Mouse (Mus musculus) left cerebral cortex, adult 8-10 months (tissue): ENCODE data around the gene Dnah6. TPM values are rescaled to one million over a fixed set of nuclear protein-coding genes. Genes with fewer than 3 reads are reported as not detected.

Experiments used
- DNase-seq, 2 experiments: peaks; one replicate each; pipeline ENCODE4 v3.0.0; 2022; ENCODE audit warnings: low spot score in 2 of 2
- total RNA-seq, 4 experiments: library from RNA; stranded (reverse); gene quantifications; 2 replicates each; pipeline ENCODE4 v1.2.4; 2022

Dnah6 gene
- total RNA-seq, 4 experiments from 2014 or later = 0.68 to 1.3 (median 1.00) TPM

DNA sequence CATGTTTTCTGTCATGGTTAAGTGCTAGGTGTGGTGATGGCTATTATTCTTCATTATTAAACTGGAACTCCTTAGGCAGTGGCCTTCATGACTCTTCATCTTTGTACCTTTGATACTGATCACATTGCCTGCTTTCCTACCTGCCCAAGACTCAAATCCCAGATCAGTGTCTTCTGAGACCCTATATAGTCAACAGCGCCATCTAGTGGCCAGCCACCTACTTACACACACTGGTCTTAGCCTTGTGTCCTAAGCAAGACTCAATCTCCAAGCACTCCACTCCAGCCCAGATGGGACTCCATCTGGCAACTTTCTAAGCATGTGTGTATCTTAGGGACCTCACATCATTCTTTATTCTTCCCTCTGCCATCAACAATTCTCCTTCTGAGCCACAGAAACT, 67.8 kb downstream of the Dnah6 start:
- DNase-seq = peak; percentile 72 to 74

DNA sequence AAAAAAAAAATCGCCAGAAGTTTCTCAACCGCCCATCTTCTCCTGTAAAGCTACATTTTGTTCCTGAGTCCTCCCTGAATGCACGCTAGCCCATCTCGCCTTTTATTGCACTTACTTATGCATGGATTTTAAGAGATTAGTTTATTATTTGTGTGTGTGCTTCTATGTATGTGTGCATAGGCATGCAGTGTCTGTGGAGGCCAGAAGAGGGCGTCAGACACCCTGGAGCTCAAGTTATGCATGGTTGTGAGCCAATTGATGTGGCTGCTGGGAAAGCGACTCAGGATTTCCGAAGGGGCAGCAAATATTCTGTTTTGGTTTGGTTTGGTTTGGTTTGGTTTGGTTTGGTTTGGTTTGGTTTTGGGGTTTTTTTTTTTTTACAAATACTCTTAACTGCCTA, 78.0 kb downstream of the Dnah6 start:
- no peak for DNase-seq

DNA sequence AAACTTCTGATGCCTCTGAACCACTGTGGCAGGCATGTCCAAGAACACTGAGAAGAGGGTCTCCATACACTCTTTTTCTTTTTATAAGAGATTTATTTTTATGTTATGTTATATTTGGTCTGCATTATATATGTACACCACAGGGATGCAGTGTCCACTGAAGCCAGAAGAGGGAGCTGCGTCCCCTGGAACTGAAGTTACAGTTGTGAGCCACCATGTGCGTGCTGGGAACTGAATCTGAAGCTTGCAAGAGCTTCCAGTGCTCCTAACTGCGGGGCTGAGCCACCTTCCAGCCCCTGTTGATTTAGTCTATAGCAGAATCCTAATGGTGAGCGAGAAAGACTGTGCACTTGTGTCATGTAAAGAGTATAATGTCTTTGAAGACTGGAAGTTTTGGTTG, 78.7 kb downstream of the Dnah6 start:
- no peak for DNase-seq

DNA sequence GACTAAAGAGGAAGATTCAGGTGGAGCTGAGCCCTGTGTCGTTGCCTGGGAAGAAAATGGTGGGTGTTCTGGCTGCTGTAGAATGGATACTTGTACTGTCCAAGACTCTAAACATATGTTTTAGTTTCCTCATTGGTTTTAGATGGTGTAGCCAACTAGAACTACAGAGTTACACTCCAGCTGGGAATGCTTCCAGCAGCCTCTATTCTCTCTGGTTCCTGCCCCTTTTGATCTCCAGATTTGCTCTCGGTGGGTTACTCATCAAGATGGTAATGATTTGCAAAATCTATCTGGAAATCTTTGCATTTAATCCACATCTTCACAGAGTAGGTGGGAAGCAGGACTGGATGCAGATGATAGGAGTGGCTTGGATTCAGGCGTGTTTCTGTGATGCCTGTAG, 80.6 kb downstream of the Dnah6 start:
- DNase-seq = no peak

DNA sequence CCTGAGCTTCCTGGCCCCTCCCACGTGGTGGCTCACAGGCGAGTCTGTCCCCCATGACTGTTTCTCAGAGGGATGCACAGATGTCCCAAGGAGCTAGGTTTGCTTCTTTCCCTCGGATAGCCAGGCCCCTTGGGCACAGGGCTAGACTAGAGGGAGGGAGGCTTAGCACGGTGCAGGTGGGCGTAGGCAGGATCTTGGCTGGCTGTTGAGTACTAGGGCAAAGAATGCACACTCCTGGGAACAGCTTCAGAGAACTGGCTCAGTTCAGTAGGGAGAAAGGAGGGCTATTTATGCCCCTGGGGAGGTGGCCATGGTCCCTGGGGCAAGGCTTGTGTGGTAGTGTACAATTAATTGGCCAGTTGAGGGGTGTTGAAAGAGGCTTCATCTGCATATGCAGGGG, 88.7 kb downstream of the Dnah6 start:
- DNase-seq = no peak

DNA sequence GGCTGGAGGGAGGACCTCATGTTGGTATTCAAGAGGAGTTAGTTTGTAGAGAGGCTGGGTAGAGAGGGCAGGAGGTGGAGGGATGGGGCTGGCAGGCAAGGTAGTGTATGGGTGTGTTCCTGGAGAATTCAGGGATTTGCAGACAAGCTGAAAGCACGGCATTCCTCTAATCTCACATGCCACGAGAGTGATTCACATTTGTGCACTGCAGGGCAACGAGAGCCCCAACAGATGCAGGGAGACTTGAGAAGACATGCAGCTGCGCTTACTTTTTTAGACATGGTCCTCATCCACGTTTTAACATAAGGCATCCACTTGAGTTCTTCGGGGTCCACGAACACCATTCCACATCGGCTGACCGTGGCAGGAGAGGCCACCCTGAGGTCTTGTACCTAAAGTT, 93.9 kb downstream of the Dnah6 start:
- DNase-seq = no peak

DNA sequence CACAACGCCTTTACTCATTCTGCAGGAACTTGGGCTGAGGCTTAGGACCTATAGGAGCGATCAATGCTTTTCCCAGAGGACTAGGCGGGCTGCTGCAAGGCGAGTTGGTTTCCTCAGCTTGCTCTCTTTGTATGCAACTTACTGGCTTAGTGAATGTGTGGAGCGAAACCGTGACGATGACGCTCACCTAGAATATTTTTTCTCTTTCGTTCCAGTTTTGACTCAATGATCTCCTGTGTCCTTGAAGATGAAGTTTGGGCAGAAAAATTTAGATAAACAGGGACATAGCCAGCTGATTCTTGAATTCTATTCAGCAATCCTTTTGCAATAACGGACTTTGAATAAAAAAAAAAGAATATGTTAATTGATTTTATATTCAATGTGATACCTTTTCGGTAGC, 101.1 kb downstream of the Dnah6 start:
- DNase-seq = no peak

DNA sequence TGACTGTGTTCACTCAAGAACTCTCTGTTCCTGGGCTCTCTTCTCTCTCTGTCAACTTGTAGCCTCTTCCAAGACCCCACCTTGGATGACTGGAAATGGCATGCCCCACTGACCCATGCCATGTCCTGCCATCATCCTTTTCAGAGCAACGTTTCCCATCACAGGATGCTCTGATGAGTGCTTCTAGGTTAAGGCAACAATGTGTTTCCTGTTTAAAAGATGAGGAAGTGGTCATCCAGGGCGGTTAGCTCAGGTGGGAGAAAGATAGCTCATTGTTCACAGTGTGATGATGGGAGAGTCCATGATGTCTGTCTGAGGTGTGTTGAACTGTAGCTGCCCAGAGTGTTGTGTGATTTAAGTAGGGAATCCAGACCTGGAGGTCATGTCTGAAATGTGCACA, 107.6 kb downstream of the Dnah6 start:
- no peak for DNase-seq

DNA sequence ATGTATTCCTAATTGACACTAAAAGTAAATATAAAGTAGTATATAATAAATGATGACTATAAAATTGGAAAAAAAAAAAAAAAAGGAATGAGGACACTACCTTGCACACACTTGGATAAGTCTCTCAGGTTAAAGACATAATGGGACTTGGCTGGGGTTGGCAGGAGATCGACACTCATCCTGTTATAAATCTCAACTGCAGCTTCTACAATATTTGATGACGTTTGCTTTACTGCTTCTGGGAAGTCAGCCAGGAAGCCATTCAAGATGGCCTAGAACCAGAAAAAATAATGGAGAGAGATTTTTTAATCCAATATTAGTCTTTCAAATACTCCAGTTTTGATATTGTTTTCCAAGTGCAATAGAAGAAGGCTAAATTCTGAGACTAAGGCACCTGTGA, 108.1 kb downstream of the Dnah6 start:
- DNase-seq = no peak

DNA sequence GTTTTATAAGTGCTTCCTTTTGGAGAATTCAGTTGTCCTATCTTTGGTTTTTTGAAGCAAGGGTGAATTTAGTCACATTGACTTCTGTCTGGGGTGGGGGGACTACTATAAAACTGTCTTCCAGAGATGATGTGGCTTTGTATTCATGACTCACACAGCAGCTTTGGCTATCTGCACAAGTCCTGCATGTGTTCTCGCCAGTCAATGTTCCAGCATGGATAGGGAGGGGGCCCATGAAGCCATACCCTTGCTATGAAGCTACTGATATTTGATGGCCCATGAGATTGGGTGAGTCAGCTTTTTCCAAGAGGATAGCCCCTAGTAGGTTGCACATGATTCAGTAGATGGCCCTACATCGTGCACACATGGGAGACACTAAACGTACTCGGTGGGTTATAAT, 128.3 kb downstream of the Dnah6 start:
- no peak for DNase-seq

DNA sequence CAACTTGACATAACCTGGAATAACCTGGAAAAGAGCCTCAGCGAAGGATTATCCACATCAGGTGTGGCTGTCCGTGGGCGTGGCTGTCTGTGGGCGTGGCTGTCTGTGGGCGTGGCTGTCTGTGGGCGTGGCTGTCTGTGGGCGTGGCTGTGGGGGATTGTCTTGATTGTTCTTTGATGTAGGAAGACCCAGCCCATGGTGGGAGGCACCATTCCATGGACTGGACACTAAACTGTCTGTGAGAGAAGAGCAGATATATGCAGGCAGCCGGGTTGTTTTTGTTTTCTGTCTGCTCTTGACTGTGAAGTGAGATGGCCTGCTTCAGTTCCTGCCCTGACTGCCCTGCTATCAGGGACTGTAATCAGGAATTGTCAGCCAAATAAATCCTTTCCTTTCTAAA, 130.6 kb downstream of the Dnah6 start:
- no peak for DNase-seq

DNA sequence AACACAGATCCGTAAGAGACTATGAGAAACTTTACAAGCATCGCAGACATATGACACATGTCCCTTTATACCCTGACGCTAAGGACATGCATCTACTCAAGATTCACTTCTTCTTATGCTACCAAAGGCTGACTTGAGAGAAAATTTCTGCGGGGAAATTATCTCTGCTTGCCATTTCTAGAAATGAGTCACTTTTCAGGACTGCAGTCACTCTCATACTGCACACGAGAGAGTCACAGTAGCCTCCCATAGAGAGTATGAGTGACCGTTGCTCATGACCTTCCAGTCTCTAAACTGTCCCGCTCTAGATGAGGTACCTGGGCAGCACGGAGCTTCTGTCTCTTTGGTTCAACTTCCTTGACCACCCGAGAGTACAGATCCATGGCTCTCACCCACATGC, 138.9 kb downstream of the Dnah6 start:
- no peak for DNase-seq

DNA sequence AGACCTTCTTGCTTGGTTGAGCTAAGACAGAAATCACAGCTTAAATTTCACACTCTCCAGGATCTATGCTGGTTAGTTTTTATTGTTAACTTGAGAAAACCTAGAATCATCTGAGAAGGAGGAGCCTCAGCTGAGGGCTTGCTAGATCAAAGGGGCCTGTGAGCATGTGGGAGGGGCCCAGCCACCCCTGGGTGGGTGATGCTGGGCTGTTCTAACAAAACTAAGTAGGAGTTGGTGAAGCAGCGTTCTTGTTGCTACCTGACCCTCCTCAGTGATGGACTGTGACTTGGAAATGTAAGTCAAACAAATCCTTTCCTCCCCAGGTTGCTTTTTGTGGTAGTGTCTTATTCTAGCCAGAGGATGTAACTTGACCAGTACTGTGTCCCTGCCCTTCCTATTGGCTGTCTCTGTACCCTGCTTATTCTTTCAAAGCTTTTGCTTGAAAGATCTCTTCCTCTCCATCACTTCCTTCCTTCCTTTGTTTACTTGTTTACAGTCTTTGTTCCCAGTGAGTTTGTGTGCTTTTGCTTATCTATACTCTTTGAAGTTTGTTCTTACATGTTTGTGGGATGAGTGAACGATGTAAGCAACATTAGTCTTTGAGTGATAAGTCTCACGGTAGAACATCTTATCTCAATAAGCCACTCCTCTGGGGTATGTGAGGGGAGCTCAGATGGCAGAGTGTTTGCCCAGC, 149.2 kb downstream of the Dnah6 start:
- no peak for DNase-seq

DNA sequence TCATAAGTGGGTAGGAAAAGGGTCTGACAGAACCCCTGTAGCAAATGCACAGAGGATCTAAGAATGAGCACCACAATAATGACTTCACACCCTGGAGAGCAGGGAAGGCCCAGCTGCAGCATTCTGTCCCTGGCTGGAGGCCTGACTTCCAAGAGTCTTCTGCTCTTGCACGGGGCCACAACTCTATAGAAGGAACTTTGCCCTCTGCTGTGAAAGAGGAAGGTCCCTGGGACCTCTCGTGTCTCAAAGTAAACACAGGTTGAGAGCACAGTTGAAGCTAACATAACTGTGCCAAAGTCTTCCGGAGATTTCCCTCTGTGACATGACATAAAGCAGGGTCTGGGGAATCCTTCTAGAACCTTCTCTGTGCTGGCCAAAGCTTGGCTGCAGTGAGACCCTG, 150.2 kb downstream of the Dnah6 start:
- no peak for DNase-seq

DNA sequence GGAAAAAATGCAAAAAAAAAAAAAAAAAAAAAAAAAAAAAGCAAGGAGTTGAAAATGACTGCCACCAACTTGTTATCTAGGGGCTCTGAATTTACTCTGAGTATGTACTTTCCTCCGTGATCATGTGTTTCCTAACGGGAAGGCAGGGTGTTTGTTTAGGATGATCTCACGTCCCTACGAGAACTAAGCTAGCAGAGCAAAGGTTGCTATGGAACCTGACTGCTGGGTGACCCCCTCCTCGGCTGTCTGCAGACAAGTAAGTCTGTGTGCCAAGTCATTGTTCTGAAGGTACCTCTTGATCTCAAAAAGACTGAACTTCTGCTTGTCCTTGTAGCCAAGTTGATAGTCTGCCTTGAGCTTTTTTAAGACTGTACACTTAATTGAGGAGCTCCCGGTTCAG, 150.8 kb downstream of the Dnah6 start:
- DNase-seq = no peak

DNA sequence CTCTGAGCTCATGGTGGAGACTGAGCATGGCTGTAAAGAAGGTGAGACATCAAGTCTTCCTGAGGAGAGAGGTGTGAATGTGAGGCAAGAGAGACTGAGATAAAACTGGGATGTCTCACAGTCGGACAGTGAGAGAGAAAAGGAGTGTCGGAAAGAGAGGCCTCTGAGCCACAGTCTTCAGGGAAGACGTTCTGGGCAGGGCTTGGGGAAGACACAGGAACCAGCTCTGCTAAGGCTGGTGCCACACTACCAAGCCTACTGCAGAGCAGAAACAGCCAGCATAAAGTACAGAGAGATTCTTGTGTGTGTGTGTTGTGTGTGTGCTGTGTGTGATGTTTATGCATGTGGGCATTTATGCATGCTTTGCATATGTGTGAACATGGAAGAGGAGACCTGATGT, 156.9 kb downstream of the Dnah6 start:
- no peak for DNase-seq

DNA sequence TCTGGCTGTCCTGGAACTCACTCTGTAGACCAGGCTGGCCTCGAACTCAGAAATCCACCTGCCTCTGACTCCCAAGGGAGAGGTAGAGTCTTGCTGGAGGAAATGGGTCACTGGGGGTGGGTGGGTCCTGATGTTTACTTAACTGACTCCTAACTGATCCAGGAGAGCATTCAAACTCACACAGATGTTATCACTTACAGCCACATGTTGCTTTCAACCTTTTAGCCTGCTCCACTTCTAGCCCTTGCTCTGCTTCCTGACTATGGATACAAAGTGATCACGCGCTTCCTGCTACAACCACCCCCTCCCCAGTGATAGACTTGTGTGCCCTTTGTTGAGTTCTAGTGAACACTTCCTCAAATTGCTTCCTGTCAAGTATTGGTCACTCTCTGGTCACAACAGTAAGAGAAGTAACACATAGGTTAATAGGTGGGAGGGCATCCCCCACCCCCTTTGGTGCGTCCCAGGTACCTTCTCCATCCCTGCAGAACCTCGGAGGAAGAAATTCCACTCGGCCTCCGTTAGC, 161.8 kb downstream of the Dnah6 start:
- DNase-seq = no peak

DNA sequence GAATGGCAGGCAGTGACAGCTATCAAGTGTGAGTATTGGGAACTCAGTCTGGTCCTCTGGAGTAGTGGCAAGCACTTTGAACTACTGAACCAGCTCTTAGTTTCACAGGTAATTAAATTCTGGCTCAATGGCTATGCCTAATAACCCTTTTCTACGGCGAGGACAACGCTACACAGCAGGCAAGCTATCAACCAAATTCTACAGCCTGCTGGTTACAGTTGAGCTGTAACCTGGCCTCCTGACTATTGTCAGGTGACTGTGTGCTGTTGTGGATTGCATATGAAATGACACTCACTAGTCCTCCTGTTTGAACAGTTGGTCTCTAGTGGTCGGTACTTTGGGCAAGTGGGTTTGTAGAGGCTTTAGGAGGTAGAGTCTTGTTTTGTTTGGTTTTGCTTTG, 162.3 kb downstream of the Dnah6 start:
- DNase-seq = no peak

DNA sequence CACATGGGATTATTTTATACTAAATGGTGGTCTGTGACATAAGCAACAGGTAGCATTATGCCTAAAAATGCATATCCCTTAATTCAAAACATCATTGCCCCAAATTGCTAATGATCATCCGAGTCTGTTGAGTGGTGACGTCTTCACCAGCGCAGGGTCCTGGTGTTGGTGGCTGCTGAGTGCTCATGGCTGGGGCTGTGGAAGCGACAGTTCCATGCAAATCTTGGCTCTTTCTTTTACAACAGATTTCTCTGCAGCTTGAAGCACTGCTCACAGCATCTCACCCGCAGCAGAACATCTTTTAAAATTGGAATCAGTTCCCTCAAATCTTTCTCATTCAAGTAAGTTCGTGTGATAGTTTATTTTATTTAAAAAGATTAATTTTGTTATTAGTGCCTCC, 166.1 kb downstream of the Dnah6 start:
- DNase-seq = peak in 1 of 2 experiments; percentile 15

DNA sequence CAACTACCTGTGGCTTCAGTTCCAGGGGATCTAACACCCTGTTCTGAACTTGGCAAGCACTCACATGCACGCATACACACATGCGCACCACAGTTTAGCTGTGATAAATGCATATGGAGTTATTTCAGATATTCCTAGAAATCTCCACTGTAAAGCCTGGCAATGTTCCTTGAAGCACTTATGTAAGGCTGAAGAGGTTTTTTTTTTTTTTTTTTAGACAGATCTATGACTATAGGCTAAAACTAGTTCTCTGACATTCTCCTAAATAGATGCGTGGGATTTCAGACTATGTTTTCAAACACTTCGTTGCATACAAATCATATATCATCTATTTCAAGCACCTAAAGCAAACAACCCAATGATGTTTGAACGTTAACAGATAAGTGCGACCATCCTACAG, 166.6 kb downstream of the Dnah6 start:
- DNase-seq = peak in 1 of 2 experiments; percentile 8

DNA sequence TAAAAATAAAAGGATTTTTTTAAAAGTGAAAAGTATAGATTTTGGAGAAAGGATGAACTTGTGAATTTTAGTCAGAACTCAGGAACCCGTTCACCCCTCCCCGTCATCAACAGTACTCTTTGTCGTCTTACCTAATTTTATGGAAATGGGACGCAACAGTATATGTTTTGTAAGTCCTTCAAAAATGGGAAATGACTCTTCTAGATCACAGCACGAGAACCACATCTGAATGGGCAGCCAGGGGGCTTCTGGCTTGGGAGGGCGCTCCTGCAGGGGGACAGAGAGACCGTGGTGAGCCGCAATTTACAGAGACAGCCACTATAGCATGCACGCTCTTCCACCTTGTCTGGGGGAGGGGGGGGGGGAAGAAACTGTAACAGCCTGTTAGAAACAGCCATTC, 167.9 kb downstream of the Dnah6 start:
- no peak for DNase-seq

DNA sequence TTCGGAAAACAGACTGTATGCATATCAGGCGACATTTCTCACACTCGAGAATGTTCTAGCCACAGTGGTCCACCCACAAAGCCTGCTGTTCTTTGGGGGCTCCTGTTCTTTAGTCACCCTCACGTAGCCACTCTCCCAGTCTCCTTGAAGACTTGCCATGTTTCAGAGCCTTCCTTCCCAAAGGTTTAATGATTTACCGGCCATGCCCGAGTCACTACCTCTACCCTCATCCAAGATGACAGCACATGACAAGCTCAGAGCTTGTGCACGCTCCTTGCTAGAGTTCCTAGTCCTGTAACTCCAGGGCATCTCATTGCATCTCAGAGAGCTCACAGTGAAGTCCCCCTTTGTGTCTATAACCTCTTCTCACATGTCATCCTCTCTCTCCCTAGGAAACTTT, 174.2 kb downstream of the Dnah6 start:
- no peak for DNase-seq

DNA sequence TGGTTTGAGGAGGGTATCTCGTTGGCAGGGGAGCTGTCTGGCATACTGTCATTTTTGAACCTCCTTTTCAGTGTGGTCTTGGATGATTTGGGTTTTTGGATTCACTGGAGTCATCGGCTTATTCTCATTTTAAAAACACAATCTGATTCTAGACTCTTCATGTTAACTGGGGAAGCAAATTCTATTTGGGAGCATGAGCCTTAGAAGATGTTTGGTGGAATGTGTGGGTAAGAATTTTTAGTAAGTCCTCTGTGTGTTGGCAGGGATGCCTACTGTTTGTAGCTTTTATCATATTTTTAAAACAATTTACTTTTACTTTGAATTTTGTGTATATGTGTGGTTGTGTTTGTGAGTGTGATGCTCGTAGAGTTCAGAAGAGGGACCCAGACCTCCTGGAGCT, 175.5 kb downstream of the Dnah6 start:
- no peak for DNase-seq

DNA sequence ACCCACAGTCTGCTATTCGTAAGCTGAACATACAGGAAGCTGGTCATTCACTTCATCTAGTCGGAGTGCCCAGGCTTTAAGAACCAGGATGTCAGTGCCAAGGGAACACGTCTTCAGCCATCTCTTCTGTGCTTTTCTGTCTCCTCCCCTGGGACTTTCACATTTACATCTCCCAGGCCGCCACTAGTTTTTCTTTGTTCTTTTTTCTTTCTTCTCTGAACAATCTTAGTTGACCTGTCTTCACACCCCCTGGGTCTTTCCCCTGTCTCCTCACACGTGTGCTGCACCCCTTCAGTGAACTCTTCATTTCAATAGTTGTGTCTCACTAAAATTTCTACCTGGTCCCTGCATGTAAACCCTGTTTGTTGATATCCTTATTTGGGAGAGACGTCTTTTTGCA, 179.2 kb downstream of the Dnah6 start:
- no peak for DNase-seq
